Mouse (Mus musculus) layer of hippocampus, postnatal 36 days (tissue): ENCODE results near the gene Eftud2. TPM values are rescaled to one million over a fixed set of nuclear protein-coding genes. Genes with fewer than 3 reads are reported as not detected.

Experiments used
- DNase-seq, 2 experiments: peaks; one replicate each; pipeline ENCODE4 v3.0.0; 2022
- total RNA-seq, 2 experiments: library from RNA; stranded (reverse); gene quantifications; 2 replicates each; pipeline ENCODE4 v1.2.3; 2021

Eftud2 gene
- total RNA-seq, 2 experiments from 2014 or later: 129 to 131 TPM

- DNase-seq: no peak
These were observed 62.4 kb downstream of the Eftud2 start for GRCm38 (mm10) chr11:102818121-102819020.

GRCm38 (mm10) chr11:102814881-102815280 lies 65.9 kb downstream of the Eftud2 start:
- DNase-seq: no peak

GRCm38 (mm10) chr11:102810721-102811485 lies 69.9 kb downstream of the Eftud2 start:
- DNase-seq: no peak

GRCm38 (mm10) chr11:102808246-102808645 lies 72.5 kb downstream of the Eftud2 start:
- DNase-seq: no peak

- DNase-seq: no peak
These were observed 77.3 kb downstream of the Eftud2 start for GRCm38 (mm10) chr11:102803453-102803852.

- no peak for DNase-seq
These were observed 86.6 kb downstream of the Eftud2 start for GRCm38 (mm10) chr11:102794157-102794556.

- no peak for DNase-seq
These were observed 88.9 kb downstream of the Eftud2 start for GRCm38 (mm10) chr11:102791682-102792445.

Other genes with a start within 250 kb of the Eftud2 start
- gene Meioc, start 217.3 kb downstream of the Eftud2 start, total RNA-seq: not detected
- gene Ccdc43, start 183.2 kb downstream of the Eftud2 start, total RNA-seq: 10 to 100 TPM; 36.4 to 39.7 TPM
- 100 to 1,000 TPM; 188 to 201 TPM for gene Adam11, start 119.5 kb downstream of the Eftud2 start, total RNA-seq
- gene Gjc1, start 61.3 kb downstream of the Eftud2 start, total RNA-seq: 1 to 10 TPM; 5.1 TPM
- 1 to 10 TPM; 2.0 to 4.6 TPM for gene Higd1b, start 45.1 kb downstream of the Eftud2 start, total RNA-seq
- 1 to 10 TPM; 1.6 to 2.4 TPM for gene Ccdc103, start 219 bp upstream of the Eftud2 start, total RNA-seq
- not detected for gene Fam187a, start 4.2 kb upstream of the Eftud2 start, total RNA-seq
- 100 to 1,000 TPM; 275 to 320 TPM for gene Gfap, start 19.9 kb upstream of the Eftud2 start, total RNA-seq
- gene Kif18b, start 44.1 kb upstream of the Eftud2 start, total RNA-seq: under 1 TPM; 0.27 to 0.40 TPM
- 10 to 100 TPM; 16.2 to 18.2 TPM for gene C1ql1, start 65.7 kb upstream of the Eftud2 start, total RNA-seq
- 100 to 1,000 TPM; 165 to 167 TPM for gene Nmt1, start 147.2 kb upstream of the Eftud2 start, total RNA-seq
- gene Dcakd, start 147.3 kb upstream of the Eftud2 start, total RNA-seq: 10 to 100 TPM; 88.9 to 96.1 TPM
- gene Plcd3, start 220.7 kb upstream of the Eftud2 start, total RNA-seq: 1 to 10 TPM; 9.5 TPM
- 10 to 100 TPM; 76.4 to 86.1 TPM for gene Acbd4, start 220.7 kb upstream of the Eftud2 start, total RNA-seq
- 10 to 100 TPM; 52.7 to 56.1 TPM for gene Hexim1, start 235.2 kb upstream of the Eftud2 start, total RNA-seq